Mouse (Mus musculus) cortical plate, adult 2 months (tissue): ENCODE measurements around the gene Gon7.

ENCODE experiments used
- CTCF ChIP-seq: fragments of 200-500 bp; IDR thresholded peaks from 2 replicates; pipeline ENCODE4 v1.5.1; 2011; ENCODE audit warnings: mild to moderate bottlenecking, control low read depth, low read length; ENCODE audit not compliant: insufficient read depth; ENCODE audit errors: extremely low read depth
- POLR2A ChIP-seq: fragments of 200-500 bp; IDR thresholded peaks from 2 replicates; pipeline ENCODE4 v1.6.1; 2011; ENCODE audit warnings: mild to moderate bottlenecking, low read length, control low read depth; ENCODE audit not compliant: insufficient read depth; ENCODE audit errors: extremely low read depth

GRCm38 (mm10) chr12:102740285-102740684 is 17.3 kb downstream of the Gon7 start:
- peak; percentile 34; the same call in 1 of the 2 replicates for TF ChIP-seq CTCF
- no peak for TF ChIP-seq POLR2A
